Mouse (Mus musculus): ENCODE measurements around the gene Gm3543.
"Not testable (repeated sequence)": the region's sequence is repeated elsewhere in the genome, so short reads cannot be mapped to it uniquely, and the experiment has no call there.

Gm3543 gene

GRCm38 (mm10) chr14:41983225-41983624 lies at the start of gene Gm3543:
Gm3543 (minus strand) TSS chr14:41983325.
- not testable (repeated sequence) for DNase-seq (ENCODE audit: low spot score in 2 of 2)

- DNase-seq (ENCODE audit: low spot score in 2 of 2): not testable (repeated sequence)
These were observed 14.5 kb downstream of the Gm3543 start for GRCm38 (mm10) chr14:41968596-41968995.

GRCm38 (mm10) chr14:41967827-41968226 lies 15.3 kb downstream of the Gm3543 start, which contains the start of gene Gm6401:
Gm6401 (minus strand) TSS chr14:41967927.
- not testable (repeated sequence) for DNase-seq (ENCODE audit: low spot score in 2 of 2)

GRCm38 (mm10) chr14:41964095-41964494 lies 19.0 kb downstream of the Gm3543 start:
- not testable (repeated sequence) for DNase-seq (ENCODE audit: low spot score in 2 of 2)

- DNase-seq (ENCODE audit: low spot score in 2 of 2): not testable (repeated sequence)
These were observed 39.4 kb downstream of the Gm3543 start, which contains the start of gene 1700024B05Rik for GRCm38 (mm10) chr14:41943695-41944094. 1700024B05Rik (plus strand) TSS chr14:41943995.

Measured in right cerebral cortex, postnatal 36 days (tissue).